Mouse (Mus musculus) mouse trophoblast stem cell (cell line): ENCODE measurements around the gene Trak2.
"Not testable (repeated sequence)": the region's sequence is repeated elsewhere in the genome, so short reads cannot be mapped to it uniquely, and the experiment has no call there.

Source experiments
- in situ Hi-C, 2 experiments: fragments of 300-500 bp; cut with MseI, MboI; formaldehyde crosslinking; loops; 2 replicates in 1 of 2; 3 replicates in 1 of 2; pipeline ENCODE4 v1.15.1; 2025

Trak2 gene

GRCm38 (mm10) chr1:58973366-58974221 is at the start of gene Trak2, which contains the start of gene Stradb:
Trak2 (minus strand) TSS chr1:58973430.
Stradb (plus strand) TSS chr1:58973522.
- in situ Hi-C loops, result no loop called here

- in situ Hi-C loops, result no loop called here
These were observed 48.3 kb upstream of the Trak2 start for GRCm38 (mm10) chr1:59021556-59021955.

- in situ Hi-C loops, result no loop called here
These were observed 36.0 kb upstream of the Trak2 start for GRCm38 (mm10) chr1:59009250-59009649.

GRCm38 (mm10) chr1:58995313-58995712 is 22.1 kb upstream of the Trak2 start:
- in situ Hi-C loops, result no loop called here

GRCm38 (mm10) chr1:58993723-58994122 is 20.5 kb upstream of the Trak2 start:
- in situ Hi-C loops, result no loop called here

GRCm38 (mm10) chr1:58993144-58993543 is 19.9 kb upstream of the Trak2 start:
- in situ Hi-C loops, result no loop called here

GRCm38 (mm10) chr1:58984586-58984985 is 11.4 kb upstream of the Trak2 start:
- in situ Hi-C loops, result no loop called here

- in situ Hi-C loops, result no loop called here
These were observed 9.0 kb upstream of the Trak2 start for GRCm38 (mm10) chr1:58982276-58982675.

GRCm38 (mm10) chr1:58972851-58973365 is 322 bp downstream of the Trak2 start:
- in situ Hi-C loops, result no loop called here

GRCm38 (mm10) chr1:58971097-58971496 is 2.1 kb downstream of the Trak2 start:
- in situ Hi-C loops, result no loop called here

GRCm38 (mm10) chr1:58970054-58970453 is 3.2 kb downstream of the Trak2 start:
- in situ Hi-C loops, result no loop called here

- in situ Hi-C loops, result no loop called here
These were observed 5.7 kb downstream of the Trak2 start for GRCm38 (mm10) chr1:58967534-58967933.

GRCm38 (mm10) chr1:58962865-58963264 is 10.4 kb downstream of the Trak2 start:
- in situ Hi-C loops, result no loop called here

- in situ Hi-C loops, result no loop called here
These were observed 10.8 kb downstream of the Trak2 start for GRCm38 (mm10) chr1:58962418-58962817.

- in situ Hi-C loops, result no loop called here
These were observed 11.9 kb downstream of the Trak2 start for GRCm38 (mm10) chr1:58961152-58961893.

- in situ Hi-C loops, result no loop called here
These were observed 13.5 kb downstream of the Trak2 start for GRCm38 (mm10) chr1:58959682-58960081.

- in situ Hi-C loops, result not testable (repeated sequence)
These were observed 14.3 kb downstream of the Trak2 start for GRCm38 (mm10) chr1:58958789-58959526.

GRCm38 (mm10) chr1:58957931-58958330 is 15.3 kb downstream of the Trak2 start:
- in situ Hi-C loops, result no loop called here

GRCm38 (mm10) chr1:58956229-58956628 is 17.0 kb downstream of the Trak2 start:
- in situ Hi-C loops, result no loop called here

- in situ Hi-C loops, result no loop called here
These were observed 17.5 kb downstream of the Trak2 start for GRCm38 (mm10) chr1:58955716-58956115.

- in situ Hi-C loops, result no loop called here
These were observed 18.4 kb downstream of the Trak2 start for GRCm38 (mm10) chr1:58954578-58955410.
